Mouse (Mus musculus): ENCODE results near the gene Hlcs.

DNA sequence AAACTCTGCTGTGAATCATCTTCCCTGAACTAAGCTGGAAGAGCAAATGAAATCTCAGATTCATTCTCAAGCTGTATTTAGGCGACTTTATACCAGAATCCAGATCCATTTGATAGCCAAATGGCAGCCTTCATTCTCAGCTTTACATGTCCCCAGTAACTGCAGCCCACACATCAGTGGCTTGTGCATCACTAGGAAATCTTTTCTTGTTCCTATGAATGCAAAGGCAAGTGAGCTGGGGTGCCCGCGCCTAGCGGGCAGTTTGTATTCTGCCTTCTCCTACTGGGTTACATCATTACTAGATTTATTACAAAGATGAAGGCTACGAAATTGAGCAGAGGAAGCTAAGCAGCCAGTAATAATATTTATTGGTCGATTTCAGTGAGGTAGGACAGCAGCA is 48.8 kb downstream of the Hlcs start:
- TF ChIP-seq CTCF (IDR thresholded peaks at IDR 0.05; ENCODE audit: low read depth, low read length): no peak
- no peak for TF ChIP-seq POLR2AphosphoS5 (IDR thresholded peaks at IDR 0.05; ENCODE audit: insufficient replicate concordance, low read depth, low read length)
- TF ChIP-seq GATA1 (IDR thresholded peaks at IDR 0.05; ENCODE audit: borderline replicate concordance, low read length): no peak
- TF ChIP-seq GATA2 (IDR thresholded peaks at IDR 0.05; ENCODE audit: borderline replicate concordance, low read depth, low read length): no peak

Measured in G1E (cell line).